Mouse (Mus musculus) skeletal muscle tissue, postnatal 0 days (tissue): ENCODE measurements around the gene Xkr7. TPM values are rescaled to one million over a fixed set of nuclear protein-coding genes. Genes with fewer than 3 reads are reported as not detected.

Experiments used
- polyA plus RNA-seq: library from polyadenylated mRNA; unstranded; fragments of >200 nt; fragmentation: Nextera tagmentation; extraction: Ambion mirVana; gene quantifications from 2 replicates; pipeline ENCODE4 v1.2.1, GENCODE M21; 2015

The Xkr7 gene
- polyA plus RNA-seq: 0.05 TPM in 1 of 2 replicates, not detected in the other

DNA sequence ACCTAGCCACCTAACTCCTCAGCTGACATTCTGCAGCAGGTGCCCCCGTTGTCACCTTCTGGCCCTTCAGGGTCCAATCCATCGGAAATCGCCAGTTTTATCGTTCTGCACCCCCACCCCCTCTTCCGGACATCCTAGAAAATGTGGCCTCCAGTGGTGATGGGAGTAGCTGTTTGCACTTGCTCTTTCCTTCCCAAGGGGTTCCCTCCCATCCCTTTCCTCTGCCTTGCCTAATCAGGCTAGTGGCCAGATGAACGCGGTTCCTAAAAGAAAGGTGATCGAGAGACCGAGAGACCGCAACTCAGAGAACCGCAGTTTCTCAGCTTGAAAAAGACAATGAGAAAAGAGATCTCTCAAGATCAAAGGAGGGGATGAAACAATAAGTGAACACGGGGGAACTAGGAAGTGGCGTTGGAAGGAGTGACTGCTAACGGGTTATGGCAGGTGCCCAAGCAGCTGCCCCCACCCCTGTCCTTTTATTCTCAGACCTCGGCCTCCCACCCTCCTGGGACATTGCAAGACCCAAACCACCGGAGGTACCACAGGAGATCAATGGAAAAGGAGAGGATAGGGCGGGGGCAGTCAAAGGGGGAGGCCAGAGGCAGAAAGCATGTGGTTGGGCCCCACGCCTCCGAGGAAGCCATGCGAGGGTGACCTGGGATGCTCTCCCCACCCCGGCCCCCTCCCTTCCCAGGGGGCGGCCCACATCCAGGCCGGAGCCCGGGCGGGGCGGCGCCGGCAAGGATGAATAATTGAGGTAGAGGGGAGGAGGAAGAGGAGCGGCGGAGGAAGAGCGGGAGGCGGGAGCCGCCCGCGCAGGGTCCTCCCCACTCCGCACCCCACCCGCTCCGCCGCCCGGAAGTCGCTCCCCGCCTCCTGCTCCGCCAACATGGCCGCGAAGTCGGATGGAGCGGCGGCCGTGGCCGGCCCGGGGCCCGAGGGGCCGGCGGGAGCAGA, at the start of gene Xkr7:
Gene Xkr7 (plus strand): TSS at position 727 of the 957 bp plus-strand sequence.

GRCm38 (mm10) chr2:153014758-153015593, 16.7 kb upstream of the Xkr7 start, which contains the start of gene Pdrg1:
TSS of gene Pdrg1 (minus strand) at chr2:153015427.

DNA sequence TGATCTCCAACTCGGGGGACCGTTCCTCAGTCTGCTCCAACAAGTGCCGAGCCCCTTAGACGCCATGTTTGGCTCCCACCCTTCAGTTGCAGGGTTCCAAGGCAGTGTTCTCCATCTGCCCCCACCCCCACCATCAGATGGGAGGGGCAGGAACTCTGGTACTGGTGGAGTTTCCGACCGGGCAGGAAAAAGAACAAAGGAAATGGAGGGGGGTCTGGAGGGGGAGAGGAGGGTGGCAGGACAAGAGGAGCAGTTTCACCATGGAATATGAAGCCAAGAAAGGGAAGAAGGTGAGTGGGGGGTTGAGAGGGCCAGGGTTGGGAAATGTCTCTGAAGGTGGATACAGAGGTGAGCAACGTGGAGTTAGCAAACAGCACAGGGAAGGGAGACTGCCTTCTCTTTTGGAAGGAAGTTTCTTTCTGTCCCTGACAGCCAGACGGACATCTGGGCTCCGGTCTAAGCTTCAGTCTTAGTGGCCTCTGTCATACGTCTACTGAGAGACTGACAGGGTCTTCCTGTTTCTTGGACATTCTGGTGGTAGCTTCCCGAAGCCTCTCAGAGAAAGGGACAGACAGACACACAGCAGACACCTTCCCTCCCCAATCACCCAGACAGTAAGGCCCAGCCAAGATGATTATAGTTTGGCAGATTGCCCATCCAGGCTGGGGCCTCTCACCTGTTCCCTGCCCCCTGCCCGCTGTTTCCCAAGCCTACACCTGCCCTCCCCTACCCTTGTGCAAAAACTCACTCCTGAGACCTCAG, 34.3 kb downstream of the Xkr7 start, which contains the start of gene Ccm2l:
Gene Ccm2l (plus strand): TSS at position 209 of the 762 bp plus-strand sequence.

Other genes with a start within 250 kb of the Xkr7 start
- 29.3 and 29.7 TPM in 2 replicates for gene Bcl2l1, start 200.1 kb upstream of the Xkr7 start, polyA plus RNA-seq
- gene Tpx2, start 183.9 kb upstream of the Xkr7 start, polyA plus RNA-seq: 11.6 and 14.0 TPM in 2 replicates
- gene Mylk2, start 120.5 kb upstream of the Xkr7 start, polyA plus RNA-seq: 82.6 and 85.1 TPM in 2 replicates
- 5.7 and 6.6 TPM in 2 replicates for gene Foxs1, start 98.6 kb upstream of the Xkr7 start, polyA plus RNA-seq
- gene Dusp15, start 80.2 kb upstream of the Xkr7 start, polyA plus RNA-seq: 0.36 and 0.55 TPM in 2 replicates
- gene Ttll9, start 69.4 kb upstream of the Xkr7 start, polyA plus RNA-seq: 0.09 and 0.13 TPM in 2 replicates
- gene Pdrg1, start 16.4 kb upstream of the Xkr7 start, polyA plus RNA-seq: 109 and 114 TPM in 2 replicates
- 1.8 and 2.5 TPM in 2 replicates for gene Ccm2l, start 34.1 kb downstream of the Xkr7 start, polyA plus RNA-seq
- gene Hck, start 76.6 kb downstream of the Xkr7 start, polyA plus RNA-seq: 3.5 and 3.9 TPM in 2 replicates
- 40.4 and 41.6 TPM in 2 replicates for gene Tm9sf4, start 129.5 kb downstream of the Xkr7 start, polyA plus RNA-seq
- 3.2 and 3.3 TPM in 2 replicates for gene Tspyl3, start 193.6 kb downstream of the Xkr7 start, polyA plus RNA-seq
- 3.9 and 4.0 TPM in 2 replicates for gene Plagl2, start 209.6 kb downstream of the Xkr7 start, polyA plus RNA-seq
- gene Pofut1, start 209.7 kb downstream of the Xkr7 start, polyA plus RNA-seq: 3.9 and 4.4 TPM in 2 replicates